35 mouse cellular contexts compared by ENCODE assay signal in the genomic region with DNA sequence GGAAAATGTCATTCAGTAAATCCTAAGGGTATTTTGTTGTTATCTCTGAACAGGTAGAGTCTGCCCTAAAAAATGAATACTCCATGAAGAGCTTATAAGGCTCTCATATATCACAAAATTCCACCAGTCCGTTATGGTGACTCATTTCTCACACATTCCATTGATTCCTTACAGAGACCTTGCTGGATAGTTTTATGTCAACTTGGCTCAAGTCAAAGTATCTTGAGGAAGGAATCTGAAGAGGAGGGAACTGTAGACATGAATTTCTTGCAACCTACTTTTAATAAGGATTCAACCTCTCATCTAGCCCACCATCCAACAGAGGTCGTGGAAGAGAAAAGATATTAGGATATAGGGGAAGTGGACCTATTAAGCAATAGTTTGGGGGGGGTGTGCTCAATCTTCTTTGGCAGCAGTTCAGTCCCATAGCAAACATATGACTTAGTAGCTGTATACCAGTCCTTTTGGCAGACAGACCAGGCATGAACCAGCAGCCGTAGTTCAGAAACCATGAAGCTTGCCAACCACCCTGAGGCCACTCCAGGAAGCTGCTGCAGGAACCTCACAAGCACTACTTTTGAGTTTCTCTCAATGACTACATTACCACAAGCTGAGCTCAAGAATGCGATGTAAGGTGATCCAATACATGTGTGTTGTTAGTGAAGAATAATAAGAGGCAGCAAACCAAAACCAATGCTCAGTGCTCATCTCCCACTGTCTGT. TPM values are rescaled to one million over a fixed set of nuclear protein-coding genes. Genes with fewer than 3 reads are reported as not detected.
DNase-seq lines count a peak whose midpoint lies in the region; ATAC-seq and TF ChIP-seq lines count a peak whose summit lies in the region.
"Had no signal": no experiment of that assay in that cellular context is flagged by ENCODE, and none has a peak within 500 bp of the region (broad histone marks: within the 10 kb centered on the region; RNA-seq: fewer than 3 reads in every experiment).

No protein-coding gene starts in this region.

- H3K79me3 ChIP-seq in C2C12 (ENCODE audit: low read depth): no peaks in the 10 kb centered on the region

- no peaks in the 10 kb centered on the region for H3K36me3 ChIP-seq in C2C12 (ENCODE audit: control insufficient read depth, insufficient read depth)
- H3K36me3 ChIP-seq: embryonic facial prominence, embryonic 10.5 days; embryonic facial prominence, embryonic 13.5 days; G1E; heart, embryonic 13.5 days had no signal

- POLR2A ChIA-PET in Patski (lab: Charles Lee): interaction anchor here (0.6 kb wide), 1 partner anchor 114 kb away, joined by 3 read pairs; no protein-coding TSS in a partner anchor

- DNase-seq in 3134 (ENCODE audit: extremely low read depth, insufficient read length, low spot score) (peak; percentile 43), Patski (ENCODE audit: low read depth, low spot score) (peak; percentile 68)
- DNase-seq in fibroblast of lung, adult 2 months (ENCODE audit: low read depth): peak; percentile 49
- no peak for DNase-seq in layer of hippocampus, adult 9-11 months
- no peak for DNase-seq in left cerebral cortex, adult 9 months (ENCODE audit: low spot score in 2 of 2)
- DNase-seq: adrenal gland, adult 2 months; adrenal gland, postnatal 14 days; cerebellum, adult 11-12 months; cerebellum, adult 8-10 months; cerebellum, postnatal 10 days; cerebellum, postnatal 36 days; embryo, embryonic 11 days; gastrocnemius, postnatal 25 days; heart, adult 18-20 months; heart, postnatal 14 days; heart, postnatal 4 days had no signal

- CTCF ChIA-PET in Patski (lab: Charles Lee): no interaction called here

- no peak for TF ChIP-seq CTCF in C2C12 (IDR thresholded peaks at IDR 0.05; ENCODE audit: control insufficient read depth, insufficient read depth, insufficient read length)
- TF ChIP-seq CTCF in Patski (IDR thresholded peaks at IDR 0.05): no peak

- H3K4me3 ChIP-seq in C2C12 (ENCODE audit: insufficient read depth, poor library complexity, severe bottlenecking): no peak overlapping the region
- H3K4me3 ChIP-seq: embryonic facial prominence, embryonic 10.5 days; embryonic facial prominence, embryonic 13.5 days; heart, embryonic 13.5 days had no signal

- ATAC-seq in Patski: peak; percentile 100
- no peak for ATAC-seq in megakaryocyte, adult 5-6 weeks (ENCODE audit: poor library complexity, severe bottlenecking)
- ATAC-seq: forebrain, embryonic 14.5 days; hindbrain, postnatal 0 days; inflammation-experienced regulatory T-cells, adult 6 months; intestine, embryonic 16.5 days had no signal

- H3K27me3 ChIP-seq in C2C12 (ENCODE audit: control insufficient read depth, insufficient read depth, insufficient read length) (no peaks in the 10 kb centered on the region), Patski (no peaks in the 10 kb centered on the region)
- H3K27me3 ChIP-seq: CH12.LX; embryonic facial prominence, embryonic 13.5 days; heart, embryonic 13.5 days had no signal

- H3ac ChIP-seq in C2C12 (ENCODE audit: control insufficient read depth, insufficient read length, low read depth): no peak overlapping the region

- in situ Hi-C loops in Patski (cut with MboI; ENCODE audit: low pct_unique_long_range_greater_than_20kb): no loop called here

- no peaks in the 10 kb centered on the region for H3K79me2 ChIP-seq in C2C12 (ENCODE audit: control insufficient read depth, insufficient read depth)

TF ChIP-seq in C2C12, 6 proteins besides CTCF, POLR2A, EP300 and RAD21:
- TF ChIP-seq MYOD1 (IDR thresholded peaks at IDR 0.05; ENCODE audit: control insufficient read depth, insufficient read length, low read depth): no peak
- no peak for TF ChIP-seq MYOG (IDR thresholded peaks at IDR 0.05; ENCODE audit: control insufficient read depth, extremely low read depth, insufficient read length)
- peak; percentile 2 for TF ChIP-seq CEBPB (IDR thresholded peaks at IDR 0.05; ENCODE audit: low read depth)

RNA-seq across cellular contexts. Expression of a gene that starts 5.9 kb away (rescaled TPM):
- polyA plus RNA-seq in C2C12 (2012; fragmentation: generic; extraction: Trizol) (not detected), Patski (2021) (not detected)
- not detected in 2 replicates for total RNA-seq in megakaryocyte, adult 5-6 weeks (2015)
- not detected in 2 replicates for total RNA-seq in megakaryocyte, adult 5-6 weeks (2017)
- total RNA-seq: adrenal gland, adult 2 months; adrenal gland, postnatal 14 days; adrenal gland, postnatal 4 days; CH12.LX; G1E; gastrocnemius, adult 8-10 months; gastrocnemius, postnatal 25 days; heart, adult 18-20 months; heart, postnatal 14 days; heart, postnatal 4 days; hindbrain, postnatal 0 days had no signal
- polyA plus RNA-seq: adrenal gland, adult 2 months; cortical plate, adult 2 months; embryonic facial prominence, embryonic 10.5 days; embryonic facial prominence, embryonic 13.5 days; forebrain, embryonic 11.5 days; forebrain, embryonic 14.5 days; G1E; gonadal fat pad, adult 2 months; heart, embryonic 13.5 days; heart, embryonic 16.5 days; hindbrain, embryonic 11.5 days; hindbrain, embryonic 14.5 days; hindbrain, postnatal 0 days; inflammation-experienced regulatory T-cells, adult 6 months; intestine, embryonic 16.5 days had no signal

Comparison
In these comparisons a context has a peak if more than half of its experiments do, and no peak if none do; other contexts are left out.
1. DNase-seq: peak in 3134 (single experiment), Patski (single experiment) and fibroblast of lung, adult 2 months (single experiment); none in layer of hippocampus, adult 9-11 months (single experiment) and left cerebral cortex, adult 9 months (0 of 2).